Mouse (Mus musculus): ENCODE measurements around the gene Zfp961.
A peak's percentile ranks its signal among the peaks of the same experiment; 100 is the strongest.
"Not testable (repeated sequence)": the region's sequence is repeated elsewhere in the genome, so short reads cannot be mapped to it uniquely, and the experiment has no call there.

The Zfp961 gene

GRCm38 (mm10) chr8:71950482-71951221 lies at the start of gene Zfp961:
Zfp961 (plus strand) TSS chr8:71951038.
- DNase-seq (ENCODE audit: low spot score), result peak; percentile 96

- not testable (repeated sequence) for DNase-seq (ENCODE audit: low spot score)
These were observed 47.8 kb upstream of the Zfp961 start for GRCm38 (mm10) chr8:71903084-71903483.

- DNase-seq (ENCODE audit: low spot score), result no peak
These were observed 44.0 kb upstream of the Zfp961 start for GRCm38 (mm10) chr8:71906809-71907208.

- DNase-seq (ENCODE audit: low spot score), result no peak
These were observed 43.0 kb upstream of the Zfp961 start for GRCm38 (mm10) chr8:71907798-71908257.

GRCm38 (mm10) chr8:71908309-71909261 lies 42.3 kb upstream of the Zfp961 start, which contains the start of the genes Zfp882 and Zfp617:
Zfp882 (plus strand) TSS chr8:71908608.
Zfp617 (plus strand) TSS chr8:71908635.
- DNase-seq (ENCODE audit: low spot score), result peak; percentile 88

GRCm38 (mm10) chr8:71912286-71912685 lies 38.6 kb upstream of the Zfp961 start:
- no peak for DNase-seq (ENCODE audit: low spot score)

- peak; percentile 91 for DNase-seq (ENCODE audit: low spot score)
These were observed 28.1 kb upstream of the Zfp961 start for GRCm38 (mm10) chr8:71922567-71923401.

- no peak for DNase-seq (ENCODE audit: low spot score)
These were observed 25.0 kb upstream of the Zfp961 start for GRCm38 (mm10) chr8:71925791-71926190.

GRCm38 (mm10) chr8:71926551-71926950 lies 24.3 kb upstream of the Zfp961 start:
- no peak for DNase-seq (ENCODE audit: low spot score)

- DNase-seq (ENCODE audit: low spot score), result no peak
These were observed 23.1 kb upstream of the Zfp961 start for GRCm38 (mm10) chr8:71927779-71928178.

GRCm38 (mm10) chr8:71938037-71938436 lies 12.8 kb upstream of the Zfp961 start:
- not testable (repeated sequence) for DNase-seq (ENCODE audit: low spot score)

GRCm38 (mm10) chr8:71940293-71941208 lies 10.3 kb upstream of the Zfp961 start:
- DNase-seq (ENCODE audit: low spot score), result no peak

GRCm38 (mm10) chr8:71941776-71942175 lies 9.1 kb upstream of the Zfp961 start:
- no peak for DNase-seq (ENCODE audit: low spot score)

GRCm38 (mm10) chr8:71948624-71949023 lies 2.2 kb upstream of the Zfp961 start:
- DNase-seq (ENCODE audit: low spot score), result no peak

GRCm38 (mm10) chr8:71951436-71952161 lies 761 bp downstream of the Zfp961 start:
- DNase-seq (ENCODE audit: low spot score), result no peak

GRCm38 (mm10) chr8:71952489-71952888 lies 1.7 kb downstream of the Zfp961 start:
- no peak for DNase-seq (ENCODE audit: low spot score)

GRCm38 (mm10) chr8:71952961-71953700 lies 2.3 kb downstream of the Zfp961 start:
- not testable (repeated sequence) for DNase-seq (ENCODE audit: low spot score)

- no peak for DNase-seq (ENCODE audit: low spot score)
These were observed 3.8 kb downstream of the Zfp961 start for GRCm38 (mm10) chr8:71954666-71955065.

- DNase-seq (ENCODE audit: low spot score), result no peak
These were observed 9.6 kb downstream of the Zfp961 start for GRCm38 (mm10) chr8:71960483-71960882.

Data from ovary, postnatal 36 days (tissue).